Mouse (Mus musculus) midbrain, postnatal 0 days (tissue): ENCODE results near the gene Dzip3. TPM values are rescaled to one million over a fixed set of nuclear protein-coding genes. Genes with fewer than 3 reads are reported as not detected.

Source experiments
- ATAC-seq: fragments of 200-750 bp; cut with Nextera tagmentation; 2 replicates; pipeline ENCODE4 v1.8.0; 2017; ENCODE audit warnings: moderate number of reproducible peaks, mild to moderate bottlenecking, moderate TSS enrichment, moderate library complexity; ENCODE audit not compliant: low FRiP score
- DNase-seq: peaks from one replicate; pipeline ENCODE4 v3.0.0-alpha.2; 2015; ENCODE audit warnings: low spot score
- H3K27ac ChIP-seq: fragments of 300-500 bp; sonication (generic); 2 replicates; pipeline ENCODE4 v1.5.1; 2014; ENCODE audit warnings: low read depth, mild to moderate bottlenecking, low read length, mixed read lengths
- H3K27me3 ChIP-seq: fragments of 300-500 bp; sonication (generic); 2 replicates; pipeline ENCODE4 v1.6.1; 2014; ENCODE audit warnings: low read length, control low read depth, mixed read lengths; ENCODE audit not compliant: insufficient read depth
- H3K36me3 ChIP-seq: fragments of 300-500 bp; sonication (generic); 2 replicates; pipeline ENCODE4 v1.6.1; 2014; ENCODE audit warnings: low read length, control low read depth, mixed read lengths; ENCODE audit not compliant: insufficient read depth
- H3K4me1 ChIP-seq: fragments of 300-500 bp; sonication (generic); 2 replicates; pipeline ENCODE4 v1.6.1; 2014; ENCODE audit warnings: mild to moderate bottlenecking, control low read depth, antibody characterized with exemption, low read length, mixed read lengths; ENCODE audit not compliant: insufficient read depth
- H3K4me2 ChIP-seq: fragments of 300-500 bp; sonication (generic); 2 replicates; pipeline ENCODE4 v1.6.1; 2014; ENCODE audit warnings: low read depth, mild to moderate bottlenecking, low read length, mixed read lengths; ENCODE audit not compliant: poor library complexity, severe bottlenecking
- H3K4me3 ChIP-seq: fragments of 300-500 bp; sonication (generic); 2 replicates; pipeline ENCODE4 v1.5.1; 2014; ENCODE audit warnings: low read depth, mild to moderate bottlenecking, low read length, moderate library complexity
- H3K9ac ChIP-seq: fragments of 300-500 bp; sonication (generic); replicated peaks from 2 replicates; pipeline ENCODE4 v1.6.1; 2014; ENCODE audit warnings: mild to moderate bottlenecking, low read length, moderate library complexity, mixed read lengths; ENCODE audit not compliant: poor library complexity, severe bottlenecking
- H3K9me3 ChIP-seq: fragments of 300-500 bp; sonication (generic); 2 replicates; pipeline ENCODE4 v1.6.1; 2016; ENCODE audit warnings: low read length, control low read depth
- CTCF ChIP-seq: IDR thresholded peaks from 2 replicates; pipeline ENCODE4 v1.5.1; 2016; ENCODE audit warnings: antibody characterized with exemption, mild to moderate bottlenecking
- WGBS: fragments of 180-500 bp; shearing (Covaris S2); extraction: QIAGEN DNeasy Blood & Tissue Kit; methylation state at CpG from one replicate; pipeline ENCODE4 v1.1.7; 2014; 5-methylcytosine and 5-hydroxymethylcytosine counted together
- polyA plus RNA-seq: library from polyadenylated mRNA; unstranded; fragments of >200 nt; fragmentation: Nextera tagmentation; extraction: Ambion mirVana; gene quantifications from 2 replicates; pipeline ENCODE4 v1.2.1, GENCODE M21; 2015
- total RNA-seq: library from RNA; depleted of rRNA; stranded (reverse); fragments of >200 nt; gene quantifications from 2 replicates; pipeline ENCODE4 v1.2.3, GENCODE M21; 2014

Gene Dzip3
- total and polyA plus RNA-seq, 2 experiments from 2014 or later = 53.5 to 109 TPM

DNA sequence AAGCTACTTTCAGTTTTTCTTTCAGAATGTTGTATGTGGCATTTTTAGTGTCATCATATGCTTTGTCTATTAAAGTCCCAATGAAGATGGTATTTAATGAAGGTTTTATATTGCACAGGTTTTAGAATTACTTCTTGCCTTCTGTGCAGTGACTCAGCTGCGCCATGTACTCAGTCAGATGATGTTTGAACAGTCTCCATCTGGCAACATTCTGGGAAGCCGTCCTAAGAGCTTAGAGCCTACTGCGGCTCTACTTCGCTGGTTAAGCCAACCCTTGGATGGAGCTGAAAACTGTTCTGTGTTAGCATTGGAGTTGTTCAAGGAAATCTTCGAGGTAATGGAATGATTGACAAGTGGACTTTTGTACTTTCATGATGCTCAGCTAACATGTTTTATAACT lies 10.2 kb upstream of the Dzip3 start:
- ATAC-seq (no peak), DNase-seq (no peak)
- 93% methylated on average over 5 of the region's 5 CpGs for WGBS
- no peaks in the 10 kb centered on the region for H3K9me3 ChIP-seq
- H3K4me2 ChIP-seq = no peak overlapping the region
- H3K27ac ChIP-seq = no peak overlapping the region
- no peak for TF ChIP-seq CTCF
- no peak overlapping the region for H3K4me3 ChIP-seq
- H3K27me3 ChIP-seq = no peaks in the 10 kb centered on the region
- H3K9ac ChIP-seq = no peak overlapping the region
- H3K4me1 ChIP-seq = no peaks in the 10 kb centered on the region
- H3K36me3 ChIP-seq = no peaks in the 10 kb centered on the region

DNA sequence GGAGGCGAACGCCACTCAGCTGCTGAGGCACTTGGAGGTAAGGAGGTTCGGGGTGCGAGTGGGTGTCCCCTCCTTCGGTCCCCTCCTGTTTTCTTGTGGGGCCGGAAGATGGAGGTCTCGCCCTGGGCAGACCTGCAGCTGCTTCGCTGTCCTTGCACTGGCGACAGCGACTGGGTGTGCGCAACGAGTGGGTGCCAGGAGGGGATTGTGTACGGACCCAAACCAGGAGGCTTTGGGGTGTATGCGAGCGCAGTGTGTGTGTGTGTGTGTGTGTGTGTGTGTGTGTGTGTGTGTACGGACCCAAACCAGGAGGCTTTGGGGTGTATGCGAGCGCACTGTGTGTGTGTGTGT lies 353 bp upstream of the Dzip3 start:
- H3K4me2 ChIP-seq = peak overlapping the region; percentile 93
- H3K36me3 ChIP-seq = no peaks in the 10 kb centered on the region
- ATAC-seq = no peak; the same call in 1 of the 2 replicates
- peak overlapping the region; percentile 68 for H3K4me3 ChIP-seq
- DNase-seq = no peak
- no peak for TF ChIP-seq CTCF
- H3K27me3 ChIP-seq = no peaks in the 10 kb centered on the region
- H3K9ac ChIP-seq = peak overlapping the region; percentile 46; the same call in 1 of the 2 replicates
- no peaks in the 10 kb centered on the region for H3K4me1 ChIP-seq
- no peaks in the 10 kb centered on the region for H3K9me3 ChIP-seq
- under 1% methylated on average over 17 of the region's 18 CpGs for WGBS
- H3K27ac ChIP-seq = no peak overlapping the region

DNA sequence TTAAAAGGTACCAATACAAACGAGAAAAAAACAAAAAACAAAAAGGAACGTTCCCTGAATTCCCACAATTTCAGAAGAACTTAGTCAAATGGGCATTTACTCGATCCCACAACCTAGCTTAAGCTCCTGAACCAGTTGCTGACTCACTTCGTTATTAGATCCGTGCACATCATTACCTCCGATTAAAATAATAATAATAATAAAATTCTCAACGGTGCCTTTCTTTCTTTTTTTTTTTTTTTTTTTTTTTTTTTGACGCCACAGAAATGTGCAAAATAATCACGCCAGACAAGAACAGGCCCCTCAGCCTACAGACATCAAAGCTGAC lies 770 bp downstream of the Dzip3 start:
- ATAC-seq (no peak), DNase-seq (no peak)
- no peaks in the 10 kb centered on the region for H3K4me1 ChIP-seq
- no peaks in the 10 kb centered on the region for H3K9me3 ChIP-seq
- H3K9ac ChIP-seq = peak overlapping the region; percentile 90
- peak overlapping the region; percentile 68 for H3K4me3 ChIP-seq
- peak overlapping the region; percentile 89 for H3K27ac ChIP-seq
- no peaks in the 10 kb centered on the region for H3K36me3 ChIP-seq
- no peak for TF ChIP-seq CTCF
- H3K27me3 ChIP-seq = no peaks in the 10 kb centered on the region
- H3K4me2 ChIP-seq = peak overlapping the region; percentile 57
- under 1% methylated on average over 9 of the region's 9 CpGs for WGBS

DNA sequence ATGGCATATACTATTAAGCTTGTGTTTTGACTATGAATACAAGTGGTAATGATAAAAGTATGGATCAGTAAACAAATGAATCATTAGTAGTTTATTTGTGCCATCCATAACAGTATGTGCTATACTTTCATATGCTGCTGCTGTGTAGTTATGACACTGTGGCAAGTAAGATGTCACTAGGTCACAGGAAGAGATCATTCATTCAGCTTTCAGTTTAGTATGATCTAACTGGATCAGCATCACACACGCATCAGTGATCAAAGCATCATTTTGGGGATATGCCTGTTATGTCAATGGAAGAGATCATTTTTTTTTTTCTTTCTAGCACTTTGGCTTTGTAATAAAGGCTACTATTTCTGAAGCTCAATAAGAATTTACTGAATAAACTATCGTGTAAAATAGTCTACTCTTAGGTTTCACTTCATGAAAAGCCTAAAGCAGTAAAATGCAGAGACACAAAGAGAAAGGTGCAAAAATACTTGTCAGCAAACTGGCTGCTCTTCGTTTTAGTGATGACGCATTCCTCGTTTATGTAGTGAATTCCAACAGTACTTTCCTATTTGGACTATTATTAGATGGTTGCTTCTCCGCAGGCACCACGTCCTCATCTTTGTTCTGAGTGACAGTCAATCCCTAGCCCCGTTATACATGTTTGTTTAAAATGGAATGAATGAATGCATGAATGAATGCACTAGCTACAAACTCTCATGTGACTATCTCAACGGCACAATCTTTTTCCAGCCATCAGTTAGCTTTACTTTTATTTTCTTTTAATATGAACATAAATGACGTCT lies 1.3 kb downstream of the Dzip3 start:
- no peak for TF ChIP-seq CTCF
- Histone ChIP-seq H3K4me2 (peak overlapping the region; percentile 57), H3K9me3 (no peaks in the 10 kb centered on the region), H3K4me3 (peak overlapping the region; percentile 68), H3K27ac (peak overlapping the region; percentile 89), H3K27me3 (no peaks in the 10 kb centered on the region), H3K36me3 (no peaks in the 10 kb centered on the region), H3K9ac (peak overlapping the region; percentile 90), H3K4me1 (no peaks in the 10 kb centered on the region)
- no peak for ATAC-seq
- 19% methylated on average over 10 of the region's 10 CpGs for WGBS
- peak; percentile 18 for DNase-seq

DNA sequence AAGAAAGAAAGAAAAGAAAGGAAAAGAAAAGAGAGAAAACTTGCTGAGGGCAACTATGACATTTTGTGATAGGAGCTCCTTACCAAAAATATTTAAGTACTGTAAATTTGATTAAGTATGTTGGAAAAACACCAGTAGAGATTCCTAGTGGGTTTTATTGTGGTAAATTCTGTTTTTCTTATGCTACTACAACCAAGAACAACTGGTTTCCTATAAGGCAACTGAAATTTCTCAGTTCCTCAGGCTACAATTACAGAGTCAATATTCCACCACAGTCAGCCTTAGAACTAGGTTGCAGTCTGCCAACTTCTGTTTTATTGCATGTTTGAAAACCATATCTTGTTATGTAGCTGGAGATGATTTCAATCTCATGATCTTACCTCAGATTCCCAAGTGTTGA lies 4.3 kb downstream of the Dzip3 start:
- H3K36me3 ChIP-seq = no peaks in the 10 kb centered on the region
- no peak overlapping the region for H3K4me2 ChIP-seq
- H3K9me3 ChIP-seq = no peaks in the 10 kb centered on the region
- TF ChIP-seq CTCF = no peak
- H3K4me3 ChIP-seq = no peak overlapping the region
- H3K27me3 ChIP-seq = no peaks in the 10 kb centered on the region
- no peak overlapping the region for H3K27ac ChIP-seq
- DNase-seq (no peak), ATAC-seq (no peak)
- no peak overlapping the region for H3K9ac ChIP-seq
- H3K4me1 ChIP-seq = no peaks in the 10 kb centered on the region

DNA sequence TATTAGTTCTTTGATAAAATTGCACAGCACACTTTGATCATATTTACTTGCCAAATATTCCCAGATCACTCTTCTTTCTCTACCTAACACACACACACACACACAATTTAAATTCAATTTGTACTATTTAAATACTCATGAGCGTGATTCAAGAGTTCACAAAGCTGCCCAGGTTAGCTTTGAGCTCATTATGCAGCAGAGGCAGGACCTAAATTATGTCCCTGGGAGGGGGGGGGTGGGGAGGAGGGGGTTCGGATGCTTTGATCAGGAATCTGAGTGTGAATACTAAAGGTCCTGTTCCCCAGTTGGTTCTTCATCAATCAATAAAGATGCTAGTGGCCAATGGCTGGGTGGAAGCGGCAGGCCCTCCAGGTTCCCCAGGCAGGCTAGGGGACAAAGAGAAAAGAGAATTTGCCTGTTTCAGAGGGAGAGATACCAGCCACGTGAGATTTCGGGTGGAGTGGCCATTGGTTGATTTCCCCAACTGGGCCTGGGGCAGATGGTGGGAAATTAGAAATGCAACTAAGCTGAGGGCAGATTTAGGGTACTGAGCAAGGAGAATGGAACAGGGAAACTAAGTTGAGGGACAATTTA lies 8.8 kb downstream of the Dzip3 start:
- ATAC-seq = no peak
- Histone ChIP-seq H3K9ac (no peak overlapping the region), H3K36me3 (peaks cover 4% of the 10 kb centered on the region; the same call in 1 of the 2 replicates), H3K4me1 (no peaks in the 10 kb centered on the region), H3K4me2 (no peak overlapping the region), H3K27ac (no peak overlapping the region), H3K9me3 (no peaks in the 10 kb centered on the region), H3K27me3 (no peaks in the 10 kb centered on the region), H3K4me3 (no peak overlapping the region)
- no peak for DNase-seq
- TF ChIP-seq CTCF = no peak
- WGBS = 64% methylated on average over 5 of the region's 5 CpGs
